Mouse (Mus musculus): ENCODE results near the gene 1700008O03Rik.

The 1700008O03Rik gene

GRCm38 (mm10) chr7:44343459-44344015, 42.1 kb downstream of the 1700008O03Rik start:
- no peak for DNase-seq

- no peak for DNase-seq
Observed at GRCm38 (mm10) chr7:44341714-44342113, 43.9 kb downstream of the 1700008O03Rik start.

GRCm38 (mm10) chr7:44341119-44341518, 44.5 kb downstream of the 1700008O03Rik start:
- DNase-seq: no peak

- no peak for DNase-seq
Observed at GRCm38 (mm10) chr7:44340226-44340625, 45.4 kb downstream of the 1700008O03Rik start.

GRCm38 (mm10) chr7:44337121-44337849, 48.3 kb downstream of the 1700008O03Rik start:
- DNase-seq: no peak

GRCm38 (mm10) chr7:44336046-44337021, 49.3 kb downstream of the 1700008O03Rik start:
- DNase-seq: no peak

- no peak for DNase-seq
Observed at GRCm38 (mm10) chr7:44335031-44335878, 50.4 kb downstream of the 1700008O03Rik start.

GRCm38 (mm10) chr7:44334139-44334538, 51.5 kb downstream of the 1700008O03Rik start:
- no peak for DNase-seq

GRCm38 (mm10) chr7:44332336-44332735, 53.3 kb downstream of the 1700008O03Rik start:
- DNase-seq: no peak

- DNase-seq: no peak
Observed at GRCm38 (mm10) chr7:44326614-44327013, 59.0 kb downstream of the 1700008O03Rik start.

- no peak for DNase-seq
Observed at GRCm38 (mm10) chr7:44322290-44322689, 63.3 kb downstream of the 1700008O03Rik start.

GRCm38 (mm10) chr7:44320886-44321285, 64.7 kb downstream of the 1700008O03Rik start:
- no peak for DNase-seq

- DNase-seq: no peak
Observed at GRCm38 (mm10) chr7:44317913-44318312, 67.7 kb downstream of the 1700008O03Rik start.

GRCm38 (mm10) chr7:44312484-44312883, 73.1 kb downstream of the 1700008O03Rik start:
- DNase-seq: no peak

GRCm38 (mm10) chr7:44311713-44312304, 73.8 kb downstream of the 1700008O03Rik start:
- DNase-seq: peak in 1 of 2 experiments; percentile 31

- DNase-seq: peak in 1 of 2 experiments; percentile 34
Observed at GRCm38 (mm10) chr7:44310878-44311712, 74.5 kb downstream of the 1700008O03Rik start.

GRCm38 (mm10) chr7:44310285-44310877, 75.2 kb downstream of the 1700008O03Rik start:
- DNase-seq: peak in 1 of 2 experiments; percentile 28

Data from lung, adult 18-20 months (tissue).